Mouse (Mus musculus) stomach, embryonic 14.5 days (tissue): Measurements from ENCODE around the gene Ankfy1. TPM values are rescaled to one million over a fixed set of nuclear protein-coding genes. Genes with fewer than 3 reads are reported as not detected.

Experiments used
- ATAC-seq: fragments of 200-750 bp; cut with Nextera tagmentation; 2 replicates; pipeline ENCODE4 v1.8.0; 2017; ENCODE audit warnings: low read depth, moderate TSS enrichment; ENCODE audit not compliant: insufficient number of reproducible peaks, insufficient read depth, low FRiP score
- H3K27ac ChIP-seq: fragments of 300-500 bp; sonication (generic); 2 replicates; pipeline ENCODE4 v1.5.1; 2014; ENCODE audit warnings: mild to moderate bottlenecking, low read length, moderate library complexity, mixed read lengths
- H3K27me3 ChIP-seq: fragments of 300-500 bp; sonication (generic); 2 replicates; pipeline ENCODE4 v1.6.1; 2014; ENCODE audit warnings: low read length, control low read depth, mixed read lengths; ENCODE audit not compliant: control insufficient read depth, insufficient read depth
- H3K36me3 ChIP-seq: fragments of 300-500 bp; sonication (generic); 2 replicates; pipeline ENCODE4 v1.6.1; 2014; ENCODE audit warnings: mild to moderate bottlenecking, control low read depth, low read length, moderate library complexity, mixed read lengths; ENCODE audit not compliant: control insufficient read depth, insufficient read depth
- H3K4me1 ChIP-seq: fragments of 300-500 bp; sonication (generic); 2 replicates; pipeline ENCODE4 v1.6.1; 2014; ENCODE audit warnings: low read length, control low read depth, mixed read lengths; ENCODE audit not compliant: control insufficient read depth, insufficient read depth
- H3K4me2 ChIP-seq: fragments of 300-500 bp; sonication (generic); replicated peaks from 2 replicates; pipeline ENCODE4 v1.6.1; 2014; ENCODE audit warnings: low read depth, low read length, control low read depth
- H3K4me3 ChIP-seq: fragments of 300-500 bp; sonication (generic); 2 replicates; pipeline ENCODE4 v1.5.1; 2014; ENCODE audit warnings: low read depth, low read length, control low read depth
- H3K9ac ChIP-seq: fragments of 300-500 bp; sonication (generic); replicated peaks from 2 replicates; pipeline ENCODE4 v1.6.1; 2014; ENCODE audit warnings: low read depth, mild to moderate bottlenecking, control low read depth, low read length, moderate library complexity, mixed read lengths
- H3K9me3 ChIP-seq: fragments of 300-500 bp; sonication (generic); 2 replicates; pipeline ENCODE4 v1.6.1; 2016; ENCODE audit warnings: low read depth, low read length, control low read depth; ENCODE audit not compliant: control insufficient read depth
- WGBS: fragments of 180-500 bp; shearing (Covaris S2); extraction: QIAGEN DNeasy Blood & Tissue Kit; methylation state at CpG from one replicate; pipeline ENCODE4 v1.1.7; 2014; 5-methylcytosine and 5-hydroxymethylcytosine counted together
- polyA plus RNA-seq: library from polyadenylated mRNA; unstranded; fragments of >200 nt; fragmentation: Nextera tagmentation; extraction: Ambion mirVana; gene quantifications from 2 replicates; pipeline ENCODE4 v1.2.1, GENCODE M21; 2014

The Ankfy1 gene
- polyA plus RNA-seq, 1 experiment from 2014 or later: 36.4 TPM

GRCm38 (mm10) chr11:72671294-72671988 lies 18.4 kb upstream of the Ankfy1 start:
- Histone ChIP-seq H3K4me1 (no peaks in the 10 kb centered on the region), H3K9ac (no peak overlapping the region), H3K27me3 (no peaks in the 10 kb centered on the region), H3K36me3 (no peaks in the 10 kb centered on the region), H3K27ac (no peak overlapping the region), H3K9me3 (no peaks in the 10 kb centered on the region), H3K4me3 (no peak overlapping the region), H3K4me2 (no peak overlapping the region)
- 74% methylated on average over 6 of the region's 6 CpGs for WGBS
- ATAC-seq: no peak

- no peak overlapping the region for H3K27ac ChIP-seq
- 88% methylated on average over 1 of the region's 1 CpGs for WGBS
- no peak overlapping the region for H3K4me2 ChIP-seq
- H3K36me3 ChIP-seq: no peaks in the 10 kb centered on the region
- no peaks in the 10 kb centered on the region for H3K4me1 ChIP-seq
- no peaks in the 10 kb centered on the region for H3K9me3 ChIP-seq
- H3K4me3 ChIP-seq: no peak overlapping the region
- no peak for ATAC-seq
- H3K27me3 ChIP-seq: no peaks in the 10 kb centered on the region
- no peak overlapping the region for H3K9ac ChIP-seq
Observed at GRCm38 (mm10) chr11:72672438-72672837, 17.4 kb upstream of the Ankfy1 start.

- Histone ChIP-seq H3K27me3 (no peaks in the 10 kb centered on the region), H3K4me3 (no peak overlapping the region), H3K9me3 (no peaks in the 10 kb centered on the region), H3K9ac (no peak overlapping the region), H3K36me3 (no peaks in the 10 kb centered on the region), H3K4me1 (no peaks in the 10 kb centered on the region), H3K4me2 (no peak overlapping the region), H3K27ac (no peak overlapping the region)
- ATAC-seq: no peak
- WGBS: 58% methylated on average over 2 of the region's 2 CpGs
Observed at GRCm38 (mm10) chr11:72675280-72675679, 14.5 kb upstream of the Ankfy1 start.

DNA sequence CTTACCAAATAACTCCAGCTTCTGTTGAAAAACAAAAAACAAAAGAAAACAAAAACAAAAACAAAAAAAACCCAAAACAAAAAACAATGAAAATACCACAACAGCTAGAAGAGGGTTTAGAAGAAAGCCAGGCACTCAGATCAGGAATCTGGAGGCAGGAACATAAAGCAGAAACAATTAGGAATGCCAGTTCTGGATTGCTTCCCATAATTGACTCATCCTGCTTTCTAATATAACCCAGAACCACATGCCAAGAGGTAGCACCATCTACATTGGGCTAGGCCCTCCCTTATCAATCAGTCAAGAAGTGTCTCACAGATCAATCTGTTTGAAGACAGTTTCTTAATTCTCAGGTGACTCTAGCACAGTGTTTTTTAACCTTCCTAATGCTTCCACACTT lies 9.1 kb upstream of the Ankfy1 start:
- Histone ChIP-seq H3K9ac (no peak overlapping the region), H3K9me3 (no peaks in the 10 kb centered on the region), H3K4me3 (no peak overlapping the region), H3K4me1 (no peaks in the 10 kb centered on the region), H3K27me3 (no peaks in the 10 kb centered on the region), H3K4me2 (no peak overlapping the region), H3K27ac (no peak overlapping the region), H3K36me3 (peaks cover 19% of the 10 kb centered on the region)
- no peak for ATAC-seq

GRCm38 (mm10) chr11:72683402-72683801 lies 6.4 kb upstream of the Ankfy1 start:
- 0 out of 2 replicates have a peak, but pooled peaks cover 5% of the 10 kb centered on the region for H3K4me1 ChIP-seq
- no peak overlapping the region for H3K27ac ChIP-seq
- H3K9ac ChIP-seq: no peak overlapping the region
- H3K27me3 ChIP-seq: no peaks in the 10 kb centered on the region
- H3K4me3 ChIP-seq: no peak overlapping the region
- peaks cover 19% of the 10 kb centered on the region for H3K36me3 ChIP-seq
- H3K4me2 ChIP-seq: no peak overlapping the region
- no peaks in the 10 kb centered on the region for H3K9me3 ChIP-seq
- no peak for ATAC-seq
- 90% methylated on average over 2 of the region's 2 CpGs for WGBS

- peaks cover 12% of the 10 kb centered on the region for H3K36me3 ChIP-seq
- H3K27ac ChIP-seq: no peak overlapping the region
- peaks cover 14% of the 10 kb centered on the region for H3K4me1 ChIP-seq
- no peaks in the 10 kb centered on the region for H3K9me3 ChIP-seq
- no peak overlapping the region for H3K4me2 ChIP-seq
- no peaks in the 10 kb centered on the region for H3K27me3 ChIP-seq
- H3K9ac ChIP-seq: no peak overlapping the region
- no peak for ATAC-seq
- H3K4me3 ChIP-seq: no peak overlapping the region
Observed at GRCm38 (mm10) chr11:72686697-72687096, 3.1 kb upstream of the Ankfy1 start.

DNA sequence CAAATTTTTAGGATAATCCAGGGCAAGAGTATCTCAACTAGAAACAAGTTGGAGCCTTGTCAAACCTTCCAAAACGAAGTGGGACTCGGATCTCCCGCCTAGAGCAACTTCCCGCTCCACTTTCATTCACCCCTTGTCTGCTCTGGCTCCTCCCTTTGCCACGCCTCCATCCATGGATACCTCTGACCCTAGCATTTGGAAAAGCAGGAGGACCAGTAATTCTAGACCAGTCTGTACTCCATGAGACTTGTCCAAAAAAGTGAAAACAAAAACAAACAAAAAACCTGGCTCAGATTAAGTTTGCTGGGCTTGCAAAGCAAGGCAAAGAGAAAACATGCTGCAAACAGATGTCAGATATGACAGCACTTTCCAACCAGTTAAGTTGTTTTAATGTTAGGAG lies 1.6 kb upstream of the Ankfy1 start:
- Histone ChIP-seq H3K36me3 (peaks cover 12% of the 10 kb centered on the region), H3K9me3 (no peaks in the 10 kb centered on the region), H3K27me3 (no peaks in the 10 kb centered on the region), H3K27ac (no peak overlapping the region), H3K4me1 (peaks cover 14% of the 10 kb centered on the region), H3K9ac (no peak overlapping the region), H3K4me3 (no peak overlapping the region), H3K4me2 (no peak overlapping the region)
- ATAC-seq: no peak
- WGBS: 13% methylated on average over 5 of the region's 5 CpGs

DNA sequence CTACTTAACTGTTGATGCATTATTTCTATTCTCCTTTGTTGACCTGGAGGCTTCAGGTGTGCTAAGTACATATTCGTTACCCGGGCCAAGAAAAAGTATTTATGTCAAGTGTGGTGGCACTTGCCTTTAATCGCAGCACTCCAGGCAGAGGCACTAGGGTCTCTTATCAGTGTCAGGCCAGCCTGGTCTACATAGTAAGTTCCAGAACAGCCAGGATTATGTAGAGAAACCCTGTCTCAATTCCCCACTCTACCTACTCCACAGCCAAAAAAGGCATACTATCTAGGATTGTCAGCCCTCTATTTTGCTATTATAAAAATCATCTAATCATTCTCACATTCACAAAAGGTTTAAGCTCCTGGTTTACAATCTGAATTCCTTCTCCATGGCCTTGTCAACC lies 691 bp upstream of the Ankfy1 start:
- H3K4me1 ChIP-seq: peaks cover 14% of the 10 kb centered on the region
- WGBS: 62% methylated on average over 3 of the region's 3 CpGs
- 0 out of 2 replicates have a peak overlapping the region, but pooled peaks have one; percentile 36 for H3K9ac ChIP-seq
- H3K36me3 ChIP-seq: peaks cover 9% of the 10 kb centered on the region
- H3K4me3 ChIP-seq: peak overlapping the region; percentile 58
- ATAC-seq: no peak
- no peaks in the 10 kb centered on the region for H3K27me3 ChIP-seq
- peak overlapping the region; percentile 54 for H3K4me2 ChIP-seq
- peak overlapping the region; percentile 56; the same call in 1 of the 2 replicates for H3K27ac ChIP-seq
- no peaks in the 10 kb centered on the region for H3K9me3 ChIP-seq

DNA sequence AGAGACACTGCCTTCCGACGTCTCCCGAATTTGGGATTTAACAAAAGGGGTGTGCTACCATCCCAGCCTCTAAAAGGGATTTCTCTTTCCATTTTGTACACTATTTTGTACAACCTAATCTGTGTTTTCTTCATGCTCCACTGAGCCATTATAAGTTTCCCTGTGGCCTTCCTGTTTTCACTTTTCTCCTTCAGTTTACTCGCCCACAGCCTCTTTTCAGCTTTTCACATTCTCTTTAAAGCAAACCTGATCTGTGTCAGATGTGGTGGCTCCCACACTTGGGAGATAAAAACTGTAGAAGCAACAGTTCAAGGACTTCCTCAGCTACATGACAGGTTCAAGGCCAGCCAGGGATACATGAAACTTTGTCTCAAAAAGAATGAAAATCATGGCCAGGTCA lies 2.5 kb downstream of the Ankfy1 start:
- Histone ChIP-seq H3K27ac (no peak overlapping the region), H3K36me3 (no peaks in the 10 kb centered on the region), H3K4me1 (peaks cover 14% of the 10 kb centered on the region), H3K9ac (no peak overlapping the region), H3K9me3 (no peaks in the 10 kb centered on the region), H3K4me2 (no peak overlapping the region), H3K4me3 (no peak overlapping the region), H3K27me3 (no peaks in the 10 kb centered on the region)
- ATAC-seq: no peak
- WGBS: 90% methylated on average over 4 of the region's 4 CpGs
